Mouse (Mus musculus) neutrophil, adult 5-6 weeks (primary cell): Measurements from ENCODE around the gene Actl6a. TPM values are rescaled to one million over a fixed set of nuclear protein-coding genes. Genes with fewer than 3 reads are reported as not detected.
"Not testable (repeated sequence)": the region's sequence is repeated elsewhere in the genome, so short reads cannot be mapped to it uniquely, and the experiment has no call there.

Experiments
- ATAC-seq: fragments of 151-379, 151-347 bp; 2 replicates; pipeline ENCODE4 v1.8.0; 2017; ENCODE audit warnings: mild to moderate bottlenecking, moderate TSS enrichment; ENCODE audit not compliant: insufficient number of reproducible peaks, poor library complexity, low FRiP score, severe bottlenecking; ENCODE audit errors: extremely low read depth
- total RNA-seq: library from RNA; stranded (forward); fragments of 200-1000 nt; gene quantifications from 2 replicates; pipeline ENCODE4 v1.2.3, GENCODE M21; 2017

Actl6a gene
- 44.3 and 46.5 TPM in 2 replicates for total RNA-seq

GRCm38 (mm10) chr3:32705647-32706348, at the start of gene Actl6a:
Gene Actl6a, plus strand, starts transcription at chr3:32706298.
- ATAC-seq = not testable (repeated sequence)

GRCm38 (mm10) chr3:32656398-32656994, 49.6 kb upstream of the Actl6a start:
- no peak for ATAC-seq

DNA sequence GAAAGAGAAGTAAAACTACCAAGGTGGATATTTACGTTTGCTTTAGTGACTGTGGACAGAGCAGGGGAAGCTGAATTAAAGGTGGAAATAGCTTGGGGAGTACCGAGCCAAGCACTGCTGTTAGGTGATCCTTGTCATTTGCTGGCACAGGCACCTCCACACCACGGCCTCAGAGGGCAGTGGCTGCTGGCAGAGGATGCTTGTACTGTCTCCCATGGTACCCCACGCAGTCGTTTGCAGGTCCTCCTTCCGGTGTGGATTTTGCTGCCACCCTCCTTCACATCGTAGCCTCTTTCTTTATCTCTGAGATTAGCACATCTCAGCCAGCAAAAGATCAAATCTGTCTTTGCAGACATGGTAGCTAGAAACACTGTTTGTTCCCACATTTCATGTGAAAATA, 47.7 kb upstream of the Actl6a start:
- ATAC-seq = no peak

DNA sequence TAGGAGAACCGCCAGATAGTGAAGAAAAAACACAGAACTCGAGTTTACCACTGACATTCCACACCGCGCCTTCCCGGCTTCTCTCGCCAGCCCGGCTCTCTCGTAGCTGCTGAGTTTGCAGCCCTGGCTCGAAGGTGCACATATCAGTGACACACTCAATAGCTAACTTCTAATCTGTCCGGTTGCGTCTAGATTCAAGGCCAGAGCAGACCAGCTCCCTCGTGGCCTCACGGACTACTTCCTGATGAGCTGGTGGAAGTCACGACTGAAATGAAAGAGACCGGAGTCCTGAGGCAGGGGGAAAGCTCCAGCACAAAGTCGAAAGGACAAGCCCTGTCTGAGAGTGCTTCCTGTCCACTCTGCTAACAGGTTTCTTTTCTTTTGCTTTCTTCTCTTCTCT, 47.3 kb upstream of the Actl6a start:
- ATAC-seq = no peak

GRCm38 (mm10) chr3:32659506-32659905, 46.6 kb upstream of the Actl6a start:
- no peak for ATAC-seq

- no peak for ATAC-seq
Measured at GRCm38 (mm10) chr3:32660276-32660675, 45.8 kb upstream of the Actl6a start.

- no peak for ATAC-seq
Measured at GRCm38 (mm10) chr3:32660831-32661555, 45.1 kb upstream of the Actl6a start.

DNA sequence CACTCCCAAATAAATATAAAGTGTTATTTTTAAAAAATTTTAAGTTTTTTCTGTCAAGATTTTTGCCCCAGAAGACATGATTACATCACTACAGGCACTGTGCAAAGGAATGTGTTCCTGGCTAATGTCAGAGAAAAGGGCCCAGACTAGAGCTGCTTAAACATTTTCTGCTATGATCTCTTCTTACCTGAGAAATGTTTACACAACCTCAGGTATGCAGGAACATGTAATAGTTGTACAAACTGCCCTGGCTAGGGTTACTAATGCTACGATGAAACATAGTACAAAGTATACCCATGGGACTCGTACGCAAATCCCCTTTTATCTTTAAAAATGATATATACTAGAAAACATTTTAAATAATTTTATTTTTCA, 44.6 kb upstream of the Actl6a start:
- no peak for ATAC-seq

GRCm38 (mm10) chr3:32668256-32668959, 37.7 kb upstream of the Actl6a start:
- no peak for ATAC-seq

- ATAC-seq = no peak
Measured at GRCm38 (mm10) chr3:32669211-32669610, 36.9 kb upstream of the Actl6a start.

DNA sequence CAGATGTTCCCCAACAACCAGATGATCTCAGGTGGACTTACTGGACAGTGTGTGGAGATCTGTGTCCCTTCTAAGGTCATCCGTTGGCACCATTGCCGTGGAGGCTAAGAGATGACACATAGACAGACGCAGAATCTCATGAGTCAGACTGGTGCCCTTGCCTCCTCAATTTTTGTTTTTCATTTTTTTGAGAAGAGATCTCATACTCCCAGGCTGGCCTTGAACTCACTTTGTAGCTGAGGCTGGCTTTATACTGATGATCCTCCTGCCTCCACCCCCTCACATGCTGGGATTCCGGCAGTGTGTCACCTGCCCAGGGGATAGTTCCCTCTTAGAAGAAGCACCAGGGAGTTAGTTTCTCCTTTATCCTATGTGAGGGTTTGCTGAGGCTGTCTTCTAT, 35.9 kb upstream of the Actl6a start:
- no peak for ATAC-seq

DNA sequence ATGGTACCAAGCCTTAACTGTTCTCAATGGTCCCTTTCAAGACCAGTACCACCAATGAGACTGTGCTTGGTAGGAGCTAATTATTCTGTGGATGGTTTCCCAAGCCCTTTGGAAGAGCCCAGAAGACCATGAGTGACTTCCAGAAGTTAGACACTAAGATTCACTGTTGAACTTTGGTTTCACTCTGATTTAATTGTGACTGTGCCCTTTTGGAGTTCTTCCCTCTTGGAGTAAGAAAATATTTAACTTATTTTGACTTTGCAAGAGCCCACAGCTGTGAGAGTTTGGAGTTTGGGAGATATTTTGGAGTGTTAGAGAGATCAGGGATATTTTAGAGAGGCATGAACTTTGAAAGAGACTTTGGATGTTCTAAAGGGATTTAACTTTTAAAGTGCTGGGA, 32.9 kb upstream of the Actl6a start:
- ATAC-seq = no peak

DNA sequence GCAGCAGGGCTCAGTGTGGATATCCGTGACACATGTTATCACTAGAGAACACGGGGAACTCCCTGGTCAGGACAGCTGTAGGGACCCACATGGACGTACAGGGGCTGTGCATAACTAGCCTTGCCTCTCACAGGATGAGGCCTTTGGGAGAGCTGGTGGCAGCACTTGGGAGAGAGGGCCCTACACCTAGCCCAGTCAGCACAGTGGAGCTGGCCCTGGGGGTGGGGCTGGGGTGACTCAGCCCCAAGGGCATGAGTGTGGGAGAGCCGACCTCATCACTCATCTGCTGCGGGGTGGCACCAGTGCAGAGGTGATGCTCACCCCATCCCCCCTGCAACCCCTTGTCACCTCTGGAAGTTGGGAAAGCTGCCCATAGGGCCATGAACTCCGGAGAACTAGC, 29.7 kb upstream of the Actl6a start:
- ATAC-seq = no peak

- no peak for ATAC-seq
Measured at GRCm38 (mm10) chr3:32682910-32683531, 23.1 kb upstream of the Actl6a start.

DNA sequence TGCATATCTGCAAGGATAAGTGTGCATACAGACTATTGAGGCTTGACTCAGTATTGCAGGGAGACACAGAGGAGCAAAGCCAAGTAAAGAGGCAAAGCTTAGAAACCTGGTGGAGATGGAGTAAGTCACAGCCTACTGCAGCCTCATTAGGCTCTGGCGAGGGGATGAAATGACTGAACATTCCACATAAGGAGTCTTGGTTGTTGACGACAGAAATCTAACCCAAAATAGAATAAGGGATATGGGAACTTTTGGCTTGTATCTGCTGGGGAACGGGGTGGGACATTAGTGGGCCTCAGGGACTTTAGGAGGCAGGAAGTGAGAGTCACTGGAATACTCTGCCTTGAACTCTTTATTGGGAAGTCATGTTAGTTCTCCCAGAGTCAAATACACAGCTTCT, 21.5 kb upstream of the Actl6a start:
- no peak for ATAC-seq

DNA sequence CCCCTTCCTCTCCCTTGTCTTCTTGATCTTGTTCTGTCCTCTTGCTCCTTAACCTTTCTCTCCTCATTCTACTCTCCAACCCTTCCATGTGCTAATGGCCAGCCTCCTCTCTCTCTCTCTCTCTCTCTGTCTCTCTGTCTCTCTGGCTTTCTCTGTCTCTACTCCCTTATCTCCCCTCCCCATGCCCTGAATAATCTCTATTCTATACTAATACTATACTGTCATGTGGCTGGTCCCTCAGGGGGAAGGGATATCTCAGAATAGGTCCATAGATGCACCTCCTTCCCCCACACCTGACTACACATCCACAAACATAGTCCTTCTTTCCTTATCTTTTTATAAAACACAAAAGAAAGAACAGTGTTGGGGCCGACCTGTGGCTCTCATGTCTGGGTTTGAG, 19.6 kb upstream of the Actl6a start:
- ATAC-seq = no peak

GRCm38 (mm10) chr3:32687156-32687555, 18.9 kb upstream of the Actl6a start:
- no peak for ATAC-seq

DNA sequence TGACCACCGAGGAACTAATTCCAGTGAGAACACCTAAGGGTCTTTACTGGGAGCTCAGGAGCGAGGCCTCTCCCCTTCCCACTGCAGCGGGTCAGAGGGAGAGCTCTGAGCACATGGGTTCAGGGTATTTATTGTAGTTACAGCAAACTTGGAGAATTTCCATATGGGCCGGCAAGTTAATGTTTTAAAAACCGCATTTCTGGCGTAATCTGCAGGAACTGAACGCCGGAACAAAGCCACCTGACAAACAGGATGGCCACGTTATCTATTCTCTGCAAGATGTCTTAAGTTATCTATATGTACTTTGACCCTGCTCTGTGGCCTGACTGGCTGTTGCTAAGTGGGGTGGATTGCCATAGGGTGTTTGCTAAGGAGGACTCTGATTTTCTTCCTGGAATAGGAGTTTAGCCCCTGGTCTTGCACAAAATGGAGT, 16.5 kb upstream of the Actl6a start:
- ATAC-seq = no peak

DNA sequence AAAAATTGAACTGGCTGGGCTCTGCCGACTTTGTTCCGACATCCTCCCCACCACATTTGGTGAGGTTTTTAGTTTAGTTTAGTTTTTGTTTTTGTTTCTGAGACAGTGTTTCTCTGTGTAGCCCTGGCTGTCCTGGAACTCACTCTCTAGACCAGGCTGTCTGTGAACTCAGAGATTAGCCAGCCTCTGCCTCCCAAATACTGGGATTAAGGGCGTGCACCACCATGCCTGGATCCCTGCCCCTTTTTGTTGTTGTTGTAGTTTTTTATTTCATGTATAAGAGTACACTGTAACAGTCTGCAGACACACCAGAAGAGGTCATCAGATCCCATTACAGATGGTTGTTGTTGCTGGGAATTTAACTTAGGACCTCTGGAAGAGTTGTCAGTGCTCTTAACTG, 16.1 kb upstream of the Actl6a start:
- no peak for ATAC-seq
